ENCODE assay signal across 24 mouse cellular contexts in the genomic region with DNA sequence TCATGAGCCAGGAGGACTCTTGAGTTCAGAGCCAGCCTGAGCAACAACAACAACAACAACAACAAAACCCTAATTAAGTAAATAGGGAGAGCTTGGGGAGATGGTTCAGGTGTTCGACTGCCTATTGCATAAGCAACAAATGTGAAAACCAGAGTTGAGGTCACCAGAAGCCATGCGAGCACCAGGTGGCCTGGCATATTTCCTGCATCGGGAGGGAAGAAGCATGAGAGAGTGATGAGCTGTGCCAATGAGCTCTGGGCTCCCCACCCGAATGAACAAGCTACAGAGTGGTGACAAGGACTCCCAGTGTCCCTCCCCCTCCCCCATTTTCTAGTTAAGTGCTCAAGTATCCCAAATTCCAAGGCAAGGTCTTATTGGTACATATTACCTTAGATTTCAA. TPM values are rescaled to one million over a fixed set of nuclear protein-coding genes. Genes with fewer than 3 reads are reported as not detected.
A peak's percentile ranks its signal among the peaks of the same experiment; 100 is the strongest.
DNase-seq lines count a peak whose midpoint lies in the region; ATAC-seq and TF ChIP-seq lines count a peak whose summit lies in the region.
"Had no signal": no experiment of that assay in that cellular context is flagged by ENCODE, and none has a peak within 500 bp of the region (broad histone marks: within the 10 kb centered on the region; RNA-seq: fewer than 3 reads in every experiment).

No protein-coding gene starts in this region.

- H3K9ac ChIP-seq in hindbrain, embryonic 15.5 days, result no peak overlapping the region
- no peak overlapping the region for H3K9ac ChIP-seq in hindbrain, embryonic 11.5 days (ENCODE audit: low read depth, low read length)
- H3K9ac ChIP-seq: forebrain, postnatal 0 days; heart, embryonic 12.5 days had no signal

- no peak for TF ChIP-seq CTCF in cerebellum, adult 2 months (IDR thresholded peaks at IDR 0.05; ENCODE audit: borderline replicate concordance, insufficient read depth, low read depth, low read length)
- TF ChIP-seq CTCF in left cerebral cortex, adult 2 months (IDR thresholded peaks at IDR 0.05), result no peak

- H3K9me3 ChIP-seq in hindbrain, embryonic 15.5 days, result no peaks in the 10 kb centered on the region
- no peaks in the 10 kb centered on the region for H3K9me3 ChIP-seq in hindbrain, embryonic 11.5 days (ENCODE audit: control insufficient read depth, low read length)
- H3K9me3 ChIP-seq: embryonic facial prominence, embryonic 10.5 days; forebrain, embryonic 13.5 days; heart, embryonic 12.5 days; hindbrain, embryonic 10.5 days had no signal

- H3K27ac ChIP-seq in cerebellum, adult 2 months (ENCODE audit: insufficient read depth, low read length), result no peak overlapping the region
- no peak overlapping the region for H3K27ac ChIP-seq in hindbrain, embryonic 15.5 days (replicated peaks)
- no peak overlapping the region for H3K27ac ChIP-seq in hindbrain, embryonic 11.5 days (ENCODE audit: low read depth, low read length)
- H3K27ac ChIP-seq in left cerebral cortex, adult 2 months, result peak overlapping the region; percentile 0; the same call in 1 of the 2 replicates
- H3K27ac ChIP-seq: embryonic facial prominence, embryonic 10.5 days; forebrain, embryonic 13.5 days; gastrocnemius, adult 2 months; hindbrain, embryonic 10.5 days had no signal

- peaks cover 36% of the 10 kb centered on the region for H3K4me1 ChIP-seq in cerebellum, adult 2 months (ENCODE audit: control insufficient read depth, insufficient read depth, low read length)
- H3K4me1 ChIP-seq in hindbrain, embryonic 15.5 days (replicated peaks), result peaks cover 28% of the 10 kb centered on the region
- H3K4me1 ChIP-seq in hindbrain, embryonic 11.5 days (replicated peaks; ENCODE audit: control insufficient read depth, insufficient read depth, low read length), result peaks cover 8% of the 10 kb centered on the region; the same call in 1 of the 2 replicates

- H3K27me3 ChIP-seq in cerebellum, adult 2 months (ENCODE audit: control insufficient read depth, insufficient read depth, low read length), result no peaks in the 10 kb centered on the region
- no peaks in the 10 kb centered on the region for H3K27me3 ChIP-seq in hindbrain, embryonic 15.5 days
- no peaks in the 10 kb centered on the region for H3K27me3 ChIP-seq in hindbrain, embryonic 11.5 days (ENCODE audit: control insufficient read depth, insufficient read depth, low read length)
- H3K27me3 ChIP-seq: heart, embryonic 12.5 days had no signal

- H3K4me3 ChIP-seq in cerebellum, adult 2 months (replicated peaks; ENCODE audit: insufficient read depth, low read depth, low read length), result peak overlapping the region; percentile 21
- H3K4me3 ChIP-seq in hindbrain, embryonic 15.5 days, result no peak overlapping the region
- H3K4me3 ChIP-seq in hindbrain, embryonic 11.5 days (ENCODE audit: low read depth, low read length), result no peak overlapping the region
- H3K4me3 ChIP-seq in left cerebral cortex, adult 2 months, result no peak overlapping the region
- H3K4me3 ChIP-seq: heart, embryonic 12.5 days had no signal

- H3K36me3 ChIP-seq in hindbrain, embryonic 15.5 days, result peaks cover 21% of the 10 kb centered on the region
- H3K36me3 ChIP-seq in hindbrain, embryonic 11.5 days (ENCODE audit: control insufficient read depth, insufficient read depth, low read length), result no peaks in the 10 kb centered on the region

- no peak for TF ChIP-seq POLR2A in cerebellum, adult 2 months (IDR thresholded peaks at IDR 0.05; ENCODE audit: borderline replicate concordance, insufficient read depth, low read length)

- intact Hi-C loops in left cerebral cortex, adult 2 months (cut with DNase I), result no loop called here
- intact Hi-C loops in left cerebral cortex, postnatal 25 days (cut with DNase I), result loop anchor here (5.0 kb wide), 1 partner anchor 50 kb away; no protein-coding TSS in a partner anchor

- ATAC-seq in hindbrain, embryonic 15.5 days (ENCODE audit: low FRiP score, low read depth), result no peak
- no peak for ATAC-seq in hindbrain, embryonic 11.5 days (ENCODE audit: low FRiP score)
- ATAC-seq: forebrain, embryonic 13.5 days; forebrain, postnatal 0 days; hindbrain, embryonic 16.5 days; inflammation-experienced regulatory T-cells, adult 6 months; intestine, postnatal 0 days had no signal

- 18% methylated on average over 4 of the region's 4 CpGs for WGBS in cerebellum, adult 2 months
- 86% methylated on average over 4 of the region's 4 CpGs for WGBS in hindbrain, embryonic 15.5 days
- 82% methylated on average over 4 of the region's 4 CpGs for WGBS in hindbrain, embryonic 11.5 days

- DNase-seq in cerebellum, adult 2 months, result peak; percentile 44 to 62
- no peak for DNase-seq in cerebellum, postnatal 4 days (ENCODE audit: low spot score in 2 of 2)
- DNase-seq in hindbrain, embryonic 11.5 days (ENCODE audit: low spot score), result no peak
- DNase-seq in left cerebral cortex, adult 2 months (ENCODE audit: extremely low spot score in 1 of 2, low spot score in 2 of 2), result no peak
- no peak for DNase-seq in left cerebral cortex, postnatal 25 days (ENCODE audit: low spot score in 2 of 2)
- peak; percentile 32 to 45 for DNase-seq in cerebellum, postnatal 36 days
- no peak for DNase-seq in adrenal gland, postnatal 14 days
- DNase-seq: adrenal gland, adult 2 months; adrenal gland, postnatal 36 days; forebrain, postnatal 0 days; gastrocnemius, adult 2 months; gastrocnemius, postnatal 25 days; kidney, adult 8-10 months had no signal

- H3K4me2 ChIP-seq in hindbrain, embryonic 15.5 days, result 0 out of 2 replicates have a peak overlapping the region, but pooled peaks have one; percentile 81
- H3K4me2 ChIP-seq in hindbrain, embryonic 11.5 days (replicated peaks; ENCODE audit: low read depth, low read length), result no peak overlapping the region

RNA-seq across cellular contexts. Expression of a gene that starts 10.5 kb away (rescaled TPM):
- 95.3 and 95.7 TPM in 2 replicates for polyA plus RNA-seq in cerebellum, adult 2 months (2012; rRNA removed)
- 85.9 and 93.9 TPM in 2 replicates for polyA plus RNA-seq in hindbrain, embryonic 15.5 days (2015; fragmentation: Nextera tagmentation; extraction: Ambion mirVana)
- polyA plus RNA-seq in hindbrain, embryonic 11.5 days (2014; fragmentation: Nextera tagmentation; extraction: Ambion mirVana), result 26.7 and 29.6 TPM in 2 replicates
- 100 to 1,000 TPM; 172 to 190 TPM for total RNA-seq in left cerebral cortex, adult 2 months (2021)
- 100 to 1,000 TPM; 187 to 192 TPM for total RNA-seq in left cerebral cortex, postnatal 25 days (2021)
- total RNA-seq in adrenal gland, postnatal 14 days (2021), result 3.2 and 4.1 TPM in 2 replicates
- total RNA-seq: gastrocnemius, adult 2 months; gastrocnemius, postnatal 25 days; granulocyte monocyte progenitor cell, adult 5-6 weeks; heart, adult 8-10 months; heart, postnatal 25 days had no signal
- polyA plus RNA-seq: inflammation-experienced regulatory T-cells, adult 6 months had no signal

RNA-seq across cellular contexts. Expression of a gene that starts 26.1 kb away (rescaled TPM):
- 10.2 and 10.9 TPM in 2 replicates for polyA plus RNA-seq in cerebellum, adult 2 months (2012; rRNA removed)
- polyA plus RNA-seq in hindbrain, embryonic 15.5 days (2015; fragmentation: Nextera tagmentation; extraction: Ambion mirVana), result 6.4 and 7.4 TPM in 2 replicates
- polyA plus RNA-seq in hindbrain, embryonic 11.5 days (2014; fragmentation: Nextera tagmentation; extraction: Ambion mirVana), result 9.4 and 9.8 TPM in 2 replicates
- 1 to 10 TPM; 5.9 to 7.2 TPM for total RNA-seq in left cerebral cortex, adult 2 months (2021)
- 1 to 10 TPM; 5.2 to 5.4 TPM for total RNA-seq in left cerebral cortex, postnatal 25 days (2021)
- total RNA-seq in adrenal gland, postnatal 14 days (2021), result 9.9 and 10.3 TPM in 2 replicates

RNA-seq across cellular contexts. Expression of a gene that starts 28.3 kb away (rescaled TPM):
- polyA plus RNA-seq in cerebellum, adult 2 months (2012; rRNA removed), result 4.3 and 4.6 TPM in 2 replicates
- 12.8 and 13.5 TPM in 2 replicates for polyA plus RNA-seq in hindbrain, embryonic 15.5 days (2015; fragmentation: Nextera tagmentation; extraction: Ambion mirVana)
- 18.1 and 25.5 TPM in 2 replicates for polyA plus RNA-seq in hindbrain, embryonic 11.5 days (2014; fragmentation: Nextera tagmentation; extraction: Ambion mirVana)
- total RNA-seq in left cerebral cortex, adult 2 months (2021), result 1 to 10 TPM; 2.6 to 3.1 TPM
- total RNA-seq in left cerebral cortex, postnatal 25 days (2021), result 1 to 10 TPM; 3.4 to 4.9 TPM
- 11.7 and 11.9 TPM in 2 replicates for total RNA-seq in adrenal gland, postnatal 14 days (2021)

RNA-seq across cellular contexts. Expression of a gene that starts 36.6 kb away (rescaled TPM):
- 42.9 and 44.1 TPM in 2 replicates for polyA plus RNA-seq in cerebellum, adult 2 months (2012; rRNA removed)
- polyA plus RNA-seq in hindbrain, embryonic 15.5 days (2015; fragmentation: Nextera tagmentation; extraction: Ambion mirVana), result 17.0 and 18.5 TPM in 2 replicates
- 11.0 and 11.1 TPM in 2 replicates for polyA plus RNA-seq in hindbrain, embryonic 11.5 days (2014; fragmentation: Nextera tagmentation; extraction: Ambion mirVana)
- total RNA-seq in left cerebral cortex, adult 2 months (2021), result 10 to 100 TPM; 39.4 to 42.1 TPM
- 10 to 100 TPM; 35.9 to 38.0 TPM for total RNA-seq in left cerebral cortex, postnatal 25 days (2021)
- total RNA-seq in adrenal gland, postnatal 14 days (2021), result 24.9 and 25.7 TPM in 2 replicates

RNA-seq across cellular contexts. Expression of a gene that starts 44.5 kb away (rescaled TPM):
- polyA plus RNA-seq in cerebellum, adult 2 months (2012; rRNA removed), result 4.6 and 5.2 TPM in 2 replicates
- 4.4 TPM in 2 replicates for polyA plus RNA-seq in hindbrain, embryonic 15.5 days (2015; fragmentation: Nextera tagmentation; extraction: Ambion mirVana)
- 1.4 and 1.6 TPM in 2 replicates for polyA plus RNA-seq in hindbrain, embryonic 11.5 days (2014; fragmentation: Nextera tagmentation; extraction: Ambion mirVana)
- 1 to 10 TPM; 4.4 to 5.3 TPM for total RNA-seq in left cerebral cortex, adult 2 months (2021)
- total RNA-seq in left cerebral cortex, postnatal 25 days (2021), result 1 to 10 TPM; 4.0 to 4.7 TPM
- 121 and 148 TPM in 2 replicates for total RNA-seq in adrenal gland, postnatal 14 days (2021)

Comparison
In these comparisons a context has a peak if more than half of its experiments do, and no peak if none do; other contexts are left out.
1. DNase-seq: peak in cerebellum, adult 2 months (2 of 2) and cerebellum, postnatal 36 days (2 of 2); none in cerebellum, postnatal 4 days (0 of 2), hindbrain, embryonic 11.5 days (single experiment), left cerebral cortex, adult 2 months (0 of 2), left cerebral cortex, postnatal 25 days (0 of 2) and adrenal gland, postnatal 14 days (single experiment).
2. RNA of a gene that starts 10.5 kb away (total RNA-seq): 187 to 192 TPM in left cerebral cortex, postnatal 25 days and 172 to 190 TPM in left cerebral cortex, adult 2 months; 3.2 to 4.1 TPM in adrenal gland, postnatal 14 days; every median in the first group is over 10 times any median in the second.